Mouse (Mus musculus): ENCODE data around the gene Zdhhc3. TPM values are rescaled to one million over a fixed set of nuclear protein-coding genes. Genes with fewer than 3 reads are reported as not detected.

The Zdhhc3 gene
- polyA plus RNA-seq, 1 experiment, result 44.0 TPM

GRCm38 (mm10) chr9:123157699-123158098 lies 44.7 kb upstream of the Zdhhc3 start:
- Histone ChIP-seq H3K4me3 (no peak overlapping the region), H3K36me3 (ENCODE audit: control insufficient read depth, insufficient read depth) (no peaks in the 10 kb centered on the region), H3K79me2 (ENCODE audit: control insufficient read depth, insufficient read depth) (no peaks in the 10 kb centered on the region), H3K27me3 (ENCODE audit: control insufficient read depth, insufficient read depth, insufficient read length) (no peaks in the 10 kb centered on the region), H3ac (ENCODE audit: control insufficient read depth, insufficient read length) (no peak overlapping the region), H3K4me2 (ENCODE audit: low read depth) (no peak overlapping the region)
- no peak for TF ChIP-seq REST (IDR thresholded peaks at IDR 0.05; ENCODE audit: insufficient read depth, insufficient read length)
- no peak for TF ChIP-seq MYOD1 (IDR thresholded peaks at IDR 0.05; ENCODE audit: control insufficient read depth in 1 of 3, insufficient read length in 2 of 3, low read depth in 2 of 3)
- TF ChIP-seq MYOG (IDR thresholded peaks at IDR 0.05; ENCODE audit: control insufficient read depth in 1 of 3, insufficient read depth in 1 of 3, insufficient read length in 2 of 3, low read depth in 2 of 3), result no peak
- TF ChIP-seq E2F4 (IDR thresholded peaks at IDR 0.05; ENCODE audit: insufficient read depth), result no peak
- TF ChIP-seq POLR2AphosphoS2 (IDR thresholded peaks at IDR 0.05; ENCODE audit: insufficient read length, low read depth), result no peak
- no peak for TF ChIP-seq SRF (IDR thresholded peaks at IDR 0.05; ENCODE audit: control insufficient read depth, insufficient read length, low read depth)
- no peak for TF ChIP-seq CEBPB (IDR thresholded peaks at IDR 0.05; ENCODE audit: insufficient read depth, poor library complexity, severe bottlenecking)
- no peak for TF ChIP-seq TCF3 (IDR thresholded peaks at IDR 0.05; ENCODE audit: insufficient read length, low read depth)
- no peak for TF ChIP-seq POLR2A (IDR thresholded peaks at IDR 0.05; ENCODE audit: insufficient read length, low read depth)
- TF ChIP-seq USF1 (IDR thresholded peaks at IDR 0.05; ENCODE audit: low read depth), result no peak

GRCm38 (mm10) chr9:123156910-123157361 lies 43.9 kb upstream of the Zdhhc3 start:
- Histone ChIP-seq H3K4me2 (ENCODE audit: low read depth) (no peak overlapping the region), H3K27me3 (ENCODE audit: control insufficient read depth, insufficient read depth, insufficient read length) (no peaks in the 10 kb centered on the region), H3ac (ENCODE audit: control insufficient read depth, insufficient read length) (no peak overlapping the region), H3K79me2 (ENCODE audit: control insufficient read depth, insufficient read depth) (no peaks in the 10 kb centered on the region), H3K4me3 (no peak overlapping the region), H3K36me3 (ENCODE audit: control insufficient read depth, insufficient read depth) (no peaks in the 10 kb centered on the region)
- TF ChIP-seq MAX (IDR thresholded peaks at IDR 0.05; ENCODE audit: low read depth) (no peak), TCF3 (IDR thresholded peaks at IDR 0.05; ENCODE audit: insufficient read length, low read depth) (no peak), POLR2AphosphoS2 (IDR thresholded peaks at IDR 0.05; ENCODE audit: insufficient read length, low read depth) (no peak), E2F4 (IDR thresholded peaks at IDR 0.05; ENCODE audit: insufficient read depth) (no peak), TCF12 (IDR thresholded peaks at IDR 0.05; ENCODE audit: insufficient read depth, poor library complexity, severe bottlenecking) (no peak), USF1 (IDR thresholded peaks at IDR 0.05; ENCODE audit: low read depth) (no peak)

GRCm38 (mm10) chr9:123153121-123153520 lies 40.1 kb upstream of the Zdhhc3 start:
- Histone ChIP-seq H3K79me2 (ENCODE audit: control insufficient read depth, insufficient read depth) (no peaks in the 10 kb centered on the region), H3K36me3 (ENCODE audit: control insufficient read depth, insufficient read depth) (no peaks in the 10 kb centered on the region), H3K4me3 (no peak overlapping the region), H3ac (ENCODE audit: control insufficient read depth, insufficient read length) (no peak overlapping the region), H3K27me3 (ENCODE audit: control insufficient read depth, insufficient read depth, insufficient read length) (no peaks in the 10 kb centered on the region), H3K4me2 (ENCODE audit: low read depth) (no peak overlapping the region)
- no peak for TF ChIP-seq TCF12 (IDR thresholded peaks at IDR 0.05; ENCODE audit: insufficient read depth, poor library complexity, severe bottlenecking)
- no peak for TF ChIP-seq MYOG (IDR thresholded peaks at IDR 0.05; ENCODE audit: control insufficient read depth in 1 of 3, insufficient read depth in 1 of 3, insufficient read length in 2 of 3, low read depth in 2 of 3)
- no peak for TF ChIP-seq POLR2A (IDR thresholded peaks at IDR 0.05; ENCODE audit: insufficient read length, low read depth)
- TF ChIP-seq SRF (IDR thresholded peaks at IDR 0.05; ENCODE audit: control insufficient read depth, insufficient read length, low read depth), result no peak
- TF ChIP-seq MAX (IDR thresholded peaks at IDR 0.05; ENCODE audit: low read depth), result no peak
- TF ChIP-seq TCF3 (IDR thresholded peaks at IDR 0.05; ENCODE audit: insufficient read length, low read depth), result no peak
- TF ChIP-seq MYOD1 (IDR thresholded peaks at IDR 0.05; ENCODE audit: control insufficient read depth in 1 of 3, insufficient read length in 2 of 3, low read depth in 2 of 3), result no peak
- no peak for TF ChIP-seq POLR2AphosphoS2 (IDR thresholded peaks at IDR 0.05; ENCODE audit: insufficient read length, low read depth)
- TF ChIP-seq REST (IDR thresholded peaks at IDR 0.05; ENCODE audit: insufficient read depth, insufficient read length), result no peak
- no peak for TF ChIP-seq CEBPB (IDR thresholded peaks at IDR 0.05; ENCODE audit: insufficient read depth, poor library complexity, severe bottlenecking)
- TF ChIP-seq E2F4 (IDR thresholded peaks at IDR 0.05; ENCODE audit: insufficient read depth), result no peak
- no peak for TF ChIP-seq USF1 (IDR thresholded peaks at IDR 0.05; ENCODE audit: low read depth)

- H3K79me2 ChIP-seq (ENCODE audit: control insufficient read depth, insufficient read depth), result no peaks in the 10 kb centered on the region
- H3K4me3 ChIP-seq, result no peak overlapping the region
- H3ac ChIP-seq (ENCODE audit: control insufficient read depth, insufficient read length), result no peak overlapping the region
- H3K27me3 ChIP-seq (ENCODE audit: control insufficient read depth, insufficient read depth, insufficient read length), result no peaks in the 10 kb centered on the region
- no peak for TF ChIP-seq CEBPB (IDR thresholded peaks at IDR 0.05; ENCODE audit: insufficient read depth, poor library complexity, severe bottlenecking)
- TF ChIP-seq MYOD1 (IDR thresholded peaks at IDR 0.05; ENCODE audit: control insufficient read depth in 1 of 3, insufficient read length in 2 of 3, low read depth in 2 of 3), result no peak
- TF ChIP-seq POLR2A (IDR thresholded peaks at IDR 0.05; ENCODE audit: insufficient read length, low read depth), result no peak
- TF ChIP-seq POLR2AphosphoS2 (IDR thresholded peaks at IDR 0.05; ENCODE audit: insufficient read length, low read depth), result no peak
- TF ChIP-seq USF1 (IDR thresholded peaks at IDR 0.05; ENCODE audit: low read depth), result no peak
- no peak for TF ChIP-seq TCF12 (IDR thresholded peaks at IDR 0.05; ENCODE audit: insufficient read depth, poor library complexity, severe bottlenecking)
- TF ChIP-seq REST (IDR thresholded peaks at IDR 0.05; ENCODE audit: insufficient read depth, insufficient read length), result no peak
- H3K36me3 ChIP-seq (ENCODE audit: control insufficient read depth, insufficient read depth), result no peaks in the 10 kb centered on the region
- no peak overlapping the region for H3K4me2 ChIP-seq (ENCODE audit: low read depth)
These were observed 39.0 kb upstream of the Zdhhc3 start for GRCm38 (mm10) chr9:123152026-123152425.

GRCm38 (mm10) chr9:123151561-123151960 lies 38.6 kb upstream of the Zdhhc3 start:
- TF ChIP-seq USF1 (IDR thresholded peaks at IDR 0.05; ENCODE audit: low read depth) (no peak), POLR2A (IDR thresholded peaks at IDR 0.05; ENCODE audit: insufficient read length, low read depth) (no peak), CEBPB (IDR thresholded peaks at IDR 0.05; ENCODE audit: insufficient read depth, poor library complexity, severe bottlenecking) (no peak), E2F4 (IDR thresholded peaks at IDR 0.05; ENCODE audit: insufficient read depth) (no peak), SRF (IDR thresholded peaks at IDR 0.05; ENCODE audit: control insufficient read depth, insufficient read length, low read depth) (no peak), MYOD1 (IDR thresholded peaks at IDR 0.05; ENCODE audit: control insufficient read depth in 1 of 3, insufficient read length in 2 of 3, low read depth in 2 of 3) (no peak), TCF12 (IDR thresholded peaks at IDR 0.05; ENCODE audit: insufficient read depth, poor library complexity, severe bottlenecking) (no peak), REST (IDR thresholded peaks at IDR 0.05; ENCODE audit: insufficient read depth, insufficient read length) (no peak), MYOG (IDR thresholded peaks at IDR 0.05; ENCODE audit: control insufficient read depth in 1 of 3, insufficient read depth in 1 of 3, insufficient read length in 2 of 3, low read depth in 2 of 3) (no peak), POLR2AphosphoS2 (IDR thresholded peaks at IDR 0.05; ENCODE audit: insufficient read length, low read depth) (no peak), MAX (IDR thresholded peaks at IDR 0.05; ENCODE audit: low read depth) (no peak)
- H3K36me3 ChIP-seq (ENCODE audit: control insufficient read depth, insufficient read depth), result no peaks in the 10 kb centered on the region
- H3K4me3 ChIP-seq, result no peak overlapping the region
- no peaks in the 10 kb centered on the region for H3K79me2 ChIP-seq (ENCODE audit: control insufficient read depth, insufficient read depth)
- no peak overlapping the region for H3K4me2 ChIP-seq (ENCODE audit: low read depth)
- H3K27me3 ChIP-seq (ENCODE audit: control insufficient read depth, insufficient read depth, insufficient read length), result no peaks in the 10 kb centered on the region
- H3ac ChIP-seq (ENCODE audit: control insufficient read depth, insufficient read length), result no peak overlapping the region

Measured in myocyte (in vitro differentiated cells).